Mouse (Mus musculus) pancreas, adult 10 weeks (tissue): ENCODE data around the gene Fbl. TPM values are rescaled to one million over a fixed set of nuclear protein-coding genes. Genes with fewer than 3 reads are reported as not detected.

Experiments used
- polyA plus RNA-seq: library from polyadenylated mRNA; stranded (reverse); fragments of 350-450 nt; fragmentation: Illumina TruSeq; extraction: RNeasy Lipid Tissue Mini Kit (QIAGEN cat#74804); gene quantifications from one replicate; pipeline ENCODE4 v1.2.3, GENCODE M21; 2015; ENCODE audit warnings: low read depth, low replicate concordance; ENCODE audit not compliant: insufficient read depth

Fbl gene
- 22.7 TPM for polyA plus RNA-seq

DNA sequence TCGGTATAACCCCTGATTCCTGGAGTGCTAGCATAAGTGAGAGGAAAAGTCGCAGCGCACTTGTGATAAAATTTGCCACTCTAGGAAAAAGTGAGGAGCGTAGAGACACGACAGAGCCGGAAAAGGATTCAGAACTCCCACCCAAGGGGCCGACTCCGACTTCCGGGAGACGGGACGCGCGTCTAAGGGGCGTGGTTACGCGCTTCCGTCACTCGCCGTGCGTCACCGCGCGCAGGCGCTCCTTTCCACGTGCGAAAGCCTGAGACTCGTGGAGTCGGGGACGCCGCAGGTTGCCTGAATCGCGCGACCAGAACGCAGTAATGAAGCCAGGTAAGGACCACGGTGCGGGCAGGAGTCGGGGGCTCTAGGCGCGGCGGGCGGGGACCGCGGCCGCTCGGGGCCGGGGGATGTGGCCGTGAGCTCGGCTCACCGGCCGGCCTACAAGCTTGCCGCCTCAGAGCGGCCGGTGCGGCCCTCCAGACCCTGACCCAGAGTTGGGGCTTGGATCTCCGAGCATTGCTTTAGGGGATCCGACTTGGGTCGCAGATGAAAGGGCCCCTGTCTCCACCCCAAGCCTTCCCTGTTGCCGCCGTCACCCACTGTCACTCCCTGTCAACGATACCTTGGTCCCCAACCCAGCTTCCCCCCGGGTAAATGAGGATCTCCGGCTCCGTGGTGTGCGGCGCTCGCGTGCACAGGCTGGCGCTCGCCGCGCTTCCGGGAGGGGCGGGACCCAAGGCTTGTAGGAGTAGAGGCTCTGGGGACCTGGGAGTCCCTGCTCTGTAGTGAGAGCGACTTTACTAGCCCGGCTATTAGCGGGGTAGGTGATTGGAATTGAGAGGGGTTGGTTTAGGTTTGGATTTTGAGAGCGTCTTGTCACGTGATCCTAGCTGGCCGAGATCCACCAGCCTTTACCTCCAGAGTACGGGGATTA lies at the start of gene Fbl:
Gene Fbl, plus strand, starts transcription at position 222 of the 934 bp plus-strand sequence.

DNA sequence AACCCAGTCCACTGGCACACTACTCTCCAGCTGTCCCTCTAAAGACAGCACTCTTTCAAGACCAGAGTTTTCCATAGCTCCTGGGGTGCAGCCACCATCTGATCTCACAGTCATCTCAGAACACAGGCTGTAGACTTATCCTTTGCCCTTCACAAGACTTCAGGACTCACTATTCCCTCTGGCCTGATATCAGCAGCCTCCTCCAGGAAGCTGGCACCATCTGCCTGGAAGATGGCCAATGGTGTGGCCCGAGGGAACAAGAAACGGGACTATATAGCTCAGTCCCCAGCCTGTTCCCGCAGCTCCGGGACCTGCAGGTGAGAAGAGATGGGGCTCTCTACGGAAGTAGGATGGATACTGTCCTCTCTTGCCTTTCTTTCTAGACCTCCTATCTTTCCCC lies 40.3 kb upstream of the Fbl start, which contains the start of gene 9530053A07Rik:
Gene 9530053A07Rik, plus strand, starts transcription at position 301 of the 400 bp plus-strand sequence.

DNA sequence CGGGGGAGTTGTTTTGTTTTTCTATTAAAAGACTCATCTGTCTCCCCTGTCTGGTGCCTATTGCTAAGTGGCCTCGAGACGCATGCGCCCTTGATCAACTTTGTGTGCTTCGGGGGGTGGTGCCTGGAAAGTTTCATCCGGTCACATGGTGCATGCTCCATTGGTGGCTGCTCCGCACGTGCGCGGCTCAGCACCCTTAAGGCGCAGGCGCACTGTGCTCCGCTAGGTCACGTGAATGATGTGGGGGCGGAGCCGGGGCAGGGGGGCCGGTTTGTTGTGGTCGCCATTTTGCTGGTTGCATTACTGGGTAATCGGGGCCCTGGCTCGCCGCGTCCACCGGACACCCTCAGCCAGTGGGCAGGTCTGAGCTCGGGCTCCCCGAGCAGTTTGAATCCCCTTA lies 9.7 kb downstream of the Fbl start, which contains the start of gene Dyrk1b:
Gene Dyrk1b, plus strand, starts transcription at position 242 of the 400 bp plus-strand sequence.

Other genes starting within 250 kb of the Fbl start
- 2.9 TPM for gene Zfp974, start 240.2 kb upstream of the Fbl start, polyA plus RNA-seq
- 3.1 TPM for gene Zfp780b, start 190.5 kb upstream of the Fbl start, polyA plus RNA-seq
- gene Zfp850, start 155.6 kb upstream of the Fbl start, polyA plus RNA-seq, result 0.35 TPM
- gene Psmc4, start 119.6 kb upstream of the Fbl start, polyA plus RNA-seq, result 35.1 TPM
- 0.37 TPM for gene Fcgbp, start 98.5 kb upstream of the Fbl start, polyA plus RNA-seq
- not detected for gene 9530053A07Rik, start 40.2 kb upstream of the Fbl start, polyA plus RNA-seq
- gene Dyrk1b, start 9.8 kb downstream of the Fbl start, polyA plus RNA-seq, result 4.9 TPM
- 2.6 TPM for gene Eid2, start 98.2 kb downstream of the Fbl start, polyA plus RNA-seq
- 0.94 TPM for gene Eid2b, start 108.0 kb downstream of the Fbl start, polyA plus RNA-seq
- not detected for gene Selenov, start 121.5 kb downstream of the Fbl start, polyA plus RNA-seq
- not detected for gene Dll3, start 132.5 kb downstream of the Fbl start, polyA plus RNA-seq
- 17.7 TPM for gene Timm50, start 142.4 kb downstream of the Fbl start, polyA plus RNA-seq
- 29.0 TPM for gene Supt5, start 169.0 kb downstream of the Fbl start, polyA plus RNA-seq
- 346 TPM for gene Rps16, start 180.9 kb downstream of the Fbl start, polyA plus RNA-seq
- gene Plekhg2, start 202.9 kb downstream of the Fbl start, polyA plus RNA-seq, result 9.1 TPM
- gene Zfp36, start 210.5 kb downstream of the Fbl start, polyA plus RNA-seq, result 11.6 TPM
- 11.4 TPM for gene Med29, start 223.0 kb downstream of the Fbl start, polyA plus RNA-seq
- 34.6 TPM for gene Paf1, start 223.2 kb downstream of the Fbl start, polyA plus RNA-seq